Mouse (Mus musculus) myocyte (in vitro differentiated cells): Measurements from ENCODE around the gene Gm45062.
A peak's percentile ranks its signal among the peaks of the same experiment; 100 is the strongest.

Experiments
- MAX ChIP-seq: IDR thresholded peaks from one replicate; pipeline ENCODE4 v1.6.1; 2011; ENCODE audit warnings: low read depth, mild to moderate bottlenecking, control low read depth
- MYOD1 ChIP-seq, 3 experiments: IDR thresholded peaks; one replicate each; pipeline ENCODE4 v1.6.1; 2011; ENCODE audit warnings: control low read depth in 2 of 3, low read depth in 2 of 3, mild to moderate bottlenecking in 2 of 3, moderate library complexity in 1 of 3; ENCODE audit not compliant: insufficient read length in 2 of 3, control insufficient read depth in 1 of 3
- MYOG ChIP-seq, 3 experiments: IDR thresholded peaks; one replicate each; pipeline ENCODE4 v1.6.1; 2011; ENCODE audit warnings: control low read depth in 2 of 3, low read depth in 2 of 3, mild to moderate bottlenecking in 2 of 3; ENCODE audit not compliant: insufficient read length in 2 of 3, control insufficient read depth in 1 of 3, insufficient read depth in 1 of 3
- TCF3 ChIP-seq: IDR thresholded peaks from one replicate; pipeline ENCODE4 v1.6.1; 2011; ENCODE audit warnings: low read depth, control low read depth; ENCODE audit not compliant: insufficient read length

- peak in 2 of 3 experiments; percentile 40 to 71 for TF ChIP-seq MYOG (IDR thresholded peaks at IDR 0.05; ENCODE audit: control insufficient read depth in 1 of 3, insufficient read depth in 1 of 3, insufficient read length in 2 of 3, low read depth in 2 of 3)
- TF ChIP-seq MAX: no peak
- TF ChIP-seq TCF3: no peak
- peak in 1 of 3 experiments; percentile 37 for TF ChIP-seq MYOD1 (IDR thresholded peaks at IDR 0.05; ENCODE audit: control insufficient read depth in 1 of 3, insufficient read length in 2 of 3, low read depth in 2 of 3)
These were observed 162.8 kb downstream of the Gm45062 start for GRCm38 (mm10) chr6:8421959-8422581.
